Mouse (Mus musculus): ENCODE data around the gene Grhpr. TPM values are rescaled to one million over a fixed set of nuclear protein-coding genes. Genes with fewer than 3 reads are reported as not detected.

Gene Grhpr
- polyA plus RNA-seq, 1 experiment = 74.7 TPM

- no peak for TF ChIP-seq GATA1 (IDR thresholded peaks at IDR 0.05; ENCODE audit: low read length)
Measured at GRCm38 (mm10) chr4:44998071-44998470, 16.9 kb downstream of the Grhpr start.

DNA sequence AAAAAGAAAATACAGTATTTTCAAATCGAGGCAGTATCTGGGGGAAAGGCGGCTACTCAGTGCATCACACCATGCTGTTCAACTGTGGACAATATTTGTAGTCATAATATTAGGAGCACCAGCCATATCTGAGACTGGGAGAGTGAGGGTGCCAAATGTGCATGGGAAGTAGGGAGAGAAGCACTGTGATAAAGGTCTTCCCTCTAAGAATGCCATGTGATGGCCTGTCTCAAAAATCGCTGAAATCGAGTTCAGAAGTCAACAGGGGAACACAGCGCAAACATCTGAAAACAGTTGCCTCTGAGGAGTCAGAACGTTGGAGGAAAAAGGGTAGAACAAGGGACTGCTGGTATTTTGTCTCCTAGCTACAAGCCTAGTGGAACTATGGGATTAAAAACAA, 18.8 kb downstream of the Grhpr start:
- TF ChIP-seq GATA1 (IDR thresholded peaks at IDR 0.05; ENCODE audit: low read length) = no peak

DNA sequence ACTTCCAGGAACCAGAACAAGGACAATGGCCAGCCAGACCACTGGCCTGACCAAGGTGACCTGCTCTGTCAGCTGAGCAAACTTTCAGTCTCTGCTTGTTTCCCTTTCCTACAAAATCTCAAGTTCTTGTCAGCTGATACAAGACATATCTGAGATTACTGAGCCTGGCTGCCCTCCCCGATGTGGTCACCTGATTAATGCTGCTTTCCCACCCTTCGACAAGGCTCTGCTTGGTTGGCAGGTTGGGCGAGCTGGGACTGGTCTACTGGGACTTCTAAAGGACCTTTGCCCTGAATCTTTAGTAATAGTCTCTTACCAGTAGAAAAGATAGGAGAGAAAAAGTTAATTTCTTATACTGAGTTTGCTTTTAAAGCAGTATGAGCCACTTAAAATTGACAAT, 24.3 kb downstream of the Grhpr start:
- TF ChIP-seq GATA1 (IDR thresholded peaks at IDR 0.05; ENCODE audit: low read length) = no peak

- TF ChIP-seq GATA1 (IDR thresholded peaks at IDR 0.05; ENCODE audit: low read length) = no peak
Measured at GRCm38 (mm10) chr4:45010806-45011415, 29.7 kb downstream of the Grhpr start.

DNA sequence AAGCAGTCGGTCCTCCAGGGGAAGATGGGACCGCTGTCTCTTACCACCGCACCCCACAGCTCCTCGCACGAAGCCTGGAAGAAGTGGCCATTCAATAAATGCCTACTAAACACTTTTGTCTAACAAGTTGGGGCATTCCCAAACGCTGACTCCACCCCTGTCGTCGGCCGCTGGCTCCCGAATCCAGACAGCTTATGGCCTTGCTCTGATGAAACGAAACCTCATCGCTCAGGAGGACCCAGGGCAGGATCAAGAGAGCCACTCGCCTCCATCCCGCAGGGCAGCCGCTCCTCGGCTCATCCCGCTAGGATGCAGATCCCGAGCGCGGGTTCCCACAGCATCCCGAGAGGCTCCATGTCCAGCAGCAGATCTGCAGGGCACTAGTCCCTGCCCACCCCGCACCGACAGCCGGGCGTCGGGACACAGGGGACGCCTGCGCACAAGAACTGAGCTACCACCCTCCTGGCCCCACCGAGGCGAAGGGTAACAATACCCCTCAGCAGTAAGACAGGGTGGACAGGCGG, 30.4 kb downstream of the Grhpr start:
- no peak for TF ChIP-seq GATA1 (IDR thresholded peaks at IDR 0.05; ENCODE audit: low read length)

GRCm38 (mm10) chr4:45012105-45012975, 31.1 kb downstream of the Grhpr start, which contains the start of gene Zbtb5:
TSS of gene Zbtb5 (minus strand) at chr4:45012412.
- no peak for TF ChIP-seq GATA1 (IDR thresholded peaks at IDR 0.05; ENCODE audit: low read length)

DNA sequence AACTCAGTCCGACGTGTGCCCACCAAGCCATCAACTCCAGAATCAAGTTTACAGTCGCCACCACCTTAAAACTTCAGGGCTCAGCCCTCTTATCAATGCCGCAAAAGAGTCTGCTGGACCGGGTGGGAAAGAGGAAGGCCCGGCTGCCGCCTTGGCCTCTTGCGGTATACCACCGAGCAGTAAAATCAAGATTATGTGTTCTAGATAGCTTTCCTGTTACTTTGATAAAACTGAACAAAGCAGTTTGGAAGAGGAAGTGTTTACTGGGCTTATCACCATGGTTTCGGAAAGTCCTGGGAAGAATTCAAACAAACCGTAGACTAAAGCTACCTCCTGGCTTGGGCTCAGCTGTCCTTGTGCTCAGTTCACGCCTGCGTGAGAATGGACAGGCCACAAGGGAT, 31.8 kb downstream of the Grhpr start:
- TF ChIP-seq GATA1 (IDR thresholded peaks at IDR 0.05; ENCODE audit: low read length) = peak; percentile 75

- no peak for TF ChIP-seq GATA1 (IDR thresholded peaks at IDR 0.05; ENCODE audit: low read length)
Measured at GRCm38 (mm10) chr4:45013537-45013936, 32.3 kb downstream of the Grhpr start.

- TF ChIP-seq GATA1 (IDR thresholded peaks at IDR 0.05; ENCODE audit: low read length) = no peak
Measured at GRCm38 (mm10) chr4:45015615-45016014, 34.4 kb downstream of the Grhpr start.

GRCm38 (mm10) chr4:45018452-45018980, 37.3 kb downstream of the Grhpr start, which contains the start of gene Polr1e:
TSS of gene Polr1e (plus strand) at chr4:45018583.
- no peak for TF ChIP-seq GATA1 (IDR thresholded peaks at IDR 0.05; ENCODE audit: low read length)

GRCm38 (mm10) chr4:45019009-45019408, 37.8 kb downstream of the Grhpr start:
- no peak for TF ChIP-seq GATA1 (IDR thresholded peaks at IDR 0.05; ENCODE audit: low read length)

DNA sequence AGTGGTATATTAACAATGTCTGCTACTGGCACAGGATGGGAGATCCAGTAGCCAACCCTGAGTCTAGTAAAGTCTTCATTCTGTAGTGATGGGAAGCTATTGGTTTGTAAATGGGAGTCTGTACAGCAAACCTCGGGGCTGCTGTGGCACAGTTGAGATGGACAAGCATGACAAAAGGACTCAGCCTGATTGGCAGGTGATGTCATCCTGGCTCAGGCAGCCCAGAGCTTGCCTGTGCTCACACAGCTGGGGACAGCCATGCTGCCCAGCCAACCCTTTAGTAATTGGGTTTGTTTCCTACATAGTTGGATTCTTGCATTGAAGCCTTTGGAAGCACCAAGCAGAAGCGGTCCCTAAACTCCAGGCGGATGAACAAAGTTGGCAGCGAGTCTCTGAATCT, 45.3 kb downstream of the Grhpr start:
- TF ChIP-seq GATA1 (IDR thresholded peaks at IDR 0.05; ENCODE audit: low read length) = no peak

GRCm38 (mm10) chr4:45032586-45032985, 51.4 kb downstream of the Grhpr start:
- TF ChIP-seq GATA1 (IDR thresholded peaks at IDR 0.05; ENCODE audit: low read length) = no peak

- TF ChIP-seq GATA1 (IDR thresholded peaks at IDR 0.05; ENCODE audit: low read length) = no peak
Measured at GRCm38 (mm10) chr4:45034693-45035628, 53.8 kb downstream of the Grhpr start.

DNA sequence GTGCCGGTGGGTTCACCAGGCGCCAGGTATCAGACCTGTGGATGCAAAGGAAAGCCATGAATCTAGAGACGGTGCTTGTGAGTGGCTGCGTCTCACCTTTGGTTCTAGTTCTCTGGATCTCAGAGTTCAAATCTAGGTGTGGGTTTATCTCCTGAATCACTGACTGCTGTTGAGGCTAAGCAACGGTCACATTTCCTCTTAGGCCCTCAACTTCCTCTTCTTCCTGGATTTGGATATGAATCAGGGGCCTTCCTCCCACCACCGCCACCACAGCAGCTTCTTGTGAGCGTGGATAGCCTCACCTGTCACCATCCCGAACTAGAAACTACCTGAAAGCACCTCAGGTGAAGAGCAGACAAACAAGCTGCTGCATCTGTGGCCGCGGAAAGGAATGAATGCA, 54.9 kb downstream of the Grhpr start:
- no peak for TF ChIP-seq GATA1 (IDR thresholded peaks at IDR 0.05; ENCODE audit: low read length)
